Mouse (Mus musculus) stomach, embryonic 16.5 days (tissue): ENCODE measurements around the gene Olfr372. TPM values are rescaled to one million over a fixed set of nuclear protein-coding genes. Genes with fewer than 3 reads are reported as not detected.
"Not testable (repeated sequence)": the region's sequence is repeated elsewhere in the genome, so short reads cannot be mapped to it uniquely, and the experiment has no call there.

Experiments used
- ATAC-seq: fragments of 200-750 bp; cut with Nextera tagmentation; 2 replicates; pipeline ENCODE4 v1.8.0; 2017; ENCODE audit warnings: moderate number of reproducible peaks, moderate TSS enrichment; ENCODE audit not compliant: insufficient read depth, low FRiP score
- H3K27ac ChIP-seq: fragments of 300-500 bp; sonication (generic); 2 replicates; pipeline ENCODE4 v1.5.1; 2014; ENCODE audit warnings: low read length
- H3K27me3 ChIP-seq: fragments of 300-500 bp; sonication (generic); 2 replicates; pipeline ENCODE4 v1.6.1; 2014; ENCODE audit warnings: low read length, control low read depth, mixed read lengths; ENCODE audit not compliant: control insufficient read depth, insufficient read depth
- H3K36me3 ChIP-seq: fragments of 300-500 bp; sonication (generic); 2 replicates; pipeline ENCODE4 v1.6.1; 2014; ENCODE audit warnings: low read length; ENCODE audit not compliant: control insufficient read depth, insufficient read depth
- H3K4me1 ChIP-seq: fragments of 300-500 bp; sonication (generic); 2 replicates; pipeline ENCODE4 v1.6.1; 2014; ENCODE audit warnings: low read length, control low read depth, mixed read lengths; ENCODE audit not compliant: control insufficient read depth, insufficient read depth
- H3K4me2 ChIP-seq: fragments of 300-500 bp; sonication (generic); 2 replicates; pipeline ENCODE4 v1.6.1; 2014; ENCODE audit warnings: low read depth, low read length, mixed read lengths
- H3K4me3 ChIP-seq: fragments of 300-500 bp; sonication (generic); replicated peaks from 2 replicates; pipeline ENCODE4 v1.5.1; 2014; ENCODE audit warnings: mild to moderate bottlenecking, low read length
- H3K9ac ChIP-seq: fragments of 300-500 bp; sonication (generic); 2 replicates; pipeline ENCODE4 v1.6.1; 2014; ENCODE audit warnings: low read length
- H3K9me3 ChIP-seq: fragments of 300-500 bp; sonication (generic); replicated peaks from 2 replicates; pipeline ENCODE4 v1.6.1; 2016; ENCODE audit warnings: low read length, control low read depth; ENCODE audit not compliant: control insufficient read depth
- WGBS: fragments of 180-500 bp; shearing (Covaris S2); extraction: QIAGEN DNeasy Blood & Tissue Kit; methylation state at CpG from one replicate; pipeline ENCODE4 v1.1.7; 2014; 5-methylcytosine and 5-hydroxymethylcytosine counted together
- polyA plus RNA-seq: library from polyadenylated mRNA; unstranded; fragments of >200 nt; fragmentation: Nextera tagmentation; extraction: Ambion mirVana; gene quantifications from 2 replicates; pipeline ENCODE4 v1.2.1, GENCODE M21; 2015

The Olfr372 gene
- polyA plus RNA-seq = not detected in 2 replicates

DNA sequence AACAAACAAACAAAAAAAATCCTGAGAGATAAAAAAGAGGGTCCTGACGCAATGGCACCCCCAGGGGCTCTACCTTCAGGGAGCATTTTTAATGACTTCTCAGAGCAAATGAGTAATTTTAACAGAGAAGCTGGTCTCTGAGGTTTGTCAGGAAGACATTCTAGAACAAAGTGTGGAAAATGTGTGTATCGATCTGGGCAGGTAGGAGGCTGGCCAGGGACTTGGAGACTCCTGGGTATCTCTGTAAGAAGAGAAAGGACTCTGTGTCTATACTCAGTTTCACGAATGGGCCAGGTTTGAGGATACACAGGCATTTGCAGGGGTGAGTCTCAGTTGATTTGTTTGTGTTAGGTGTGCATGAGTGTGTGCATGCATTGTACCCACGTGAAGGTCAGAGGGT is at the start of gene Olfr372:
Olfr372 (plus strand) TSS at position 301 of the 400 bp plus-strand sequence.
- WGBS = 69% methylated on average over 4 of the region's 4 CpGs
- H3K27me3 ChIP-seq, H3K4me3 ChIP-seq, H3K27ac ChIP-seq, H3K9ac ChIP-seq, H3K9me3 ChIP-seq, H3K4me2 ChIP-seq, H3K4me1 ChIP-seq, ATAC-seq, H3K36me3 ChIP-seq: not testable (repeated sequence)

DNA sequence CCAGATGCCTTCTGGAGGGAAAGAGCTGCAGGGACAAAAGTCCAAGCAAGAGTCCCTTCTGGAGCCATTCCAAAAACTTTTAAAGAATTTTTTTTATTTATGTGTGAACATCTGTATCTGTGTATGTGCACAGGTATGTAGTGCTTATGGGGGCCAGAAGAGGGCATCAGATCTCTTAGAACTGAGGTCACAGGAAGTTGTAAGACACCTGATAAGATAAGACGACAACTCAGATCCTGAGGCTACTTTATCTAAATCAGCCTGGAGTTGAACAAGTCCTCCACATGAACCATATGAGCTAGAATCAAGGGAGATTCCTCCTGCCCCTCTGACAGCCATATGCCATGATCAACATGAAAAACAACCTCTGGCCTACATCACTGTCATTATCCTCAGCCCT is 41.6 kb upstream of the Olfr372 start:
- H3K9ac ChIP-seq = no peak overlapping the region
- H3K36me3 ChIP-seq = no peaks in the 10 kb centered on the region
- ATAC-seq = no peak
- H3K4me2 ChIP-seq = no peak overlapping the region
- no peaks in the 10 kb centered on the region for H3K27me3 ChIP-seq
- H3K4me1 ChIP-seq = no peaks in the 10 kb centered on the region
- no peak overlapping the region for H3K4me3 ChIP-seq
- 73% methylated on average over 1 of the region's 1 CpGs for WGBS
- H3K9me3 ChIP-seq = no peaks in the 10 kb centered on the region
- no peak overlapping the region for H3K27ac ChIP-seq

DNA sequence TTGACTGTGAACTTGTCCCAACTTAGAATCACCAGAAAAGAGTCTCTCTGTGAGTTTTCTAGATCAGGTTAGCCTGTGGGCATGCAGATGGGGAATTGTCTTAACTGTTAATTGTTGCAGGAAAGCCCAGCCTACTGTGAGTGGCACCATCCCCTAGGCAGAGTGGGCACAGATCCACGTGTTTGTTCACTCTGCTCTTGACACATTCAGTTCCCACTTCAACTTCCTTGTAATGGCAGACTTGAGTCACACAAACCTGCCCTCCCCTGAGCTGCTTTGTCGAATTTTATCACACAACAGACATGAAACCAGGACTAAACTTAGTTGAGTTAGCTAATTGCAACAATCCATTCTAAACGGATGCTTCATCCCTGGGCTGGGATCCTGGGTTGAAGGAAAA is 40.8 kb upstream of the Olfr372 start:
- Histone ChIP-seq H3K4me3 (no peak overlapping the region), H3K27me3 (no peaks in the 10 kb centered on the region), H3K4me2 (no peak overlapping the region), H3K36me3 (no peaks in the 10 kb centered on the region), H3K9me3 (no peaks in the 10 kb centered on the region), H3K9ac (no peak overlapping the region), H3K27ac (no peak overlapping the region), H3K4me1 (no peaks in the 10 kb centered on the region)
- WGBS = 56% methylated on average over 3 of the region's 3 CpGs
- no peak for ATAC-seq

DNA sequence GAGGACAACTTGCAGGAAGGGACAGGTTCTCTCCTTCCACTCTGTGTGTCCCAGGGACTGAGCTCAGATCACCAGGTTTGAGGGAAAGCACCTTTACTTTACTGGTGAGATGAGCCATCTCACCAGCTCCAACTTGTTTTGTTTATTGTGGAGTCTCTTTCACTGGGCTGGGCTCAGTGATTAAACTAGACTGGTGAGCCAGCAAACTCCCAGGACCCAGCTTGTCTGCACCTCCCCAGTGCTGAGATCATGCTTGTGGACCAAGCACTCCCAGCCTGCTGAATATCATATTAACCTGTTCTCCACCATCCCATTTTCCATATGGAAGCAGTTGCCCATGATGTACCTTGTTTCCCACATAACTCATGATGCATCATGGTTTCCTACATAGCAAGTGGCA is 38.1 kb upstream of the Olfr372 start:
- H3K27ac ChIP-seq = no peak overlapping the region
- ATAC-seq = no peak
- no peak overlapping the region for H3K4me2 ChIP-seq
- no peaks in the 10 kb centered on the region for H3K4me1 ChIP-seq
- no peaks in the 10 kb centered on the region for H3K9me3 ChIP-seq
- H3K27me3 ChIP-seq = no peaks in the 10 kb centered on the region
- no peak overlapping the region for H3K4me3 ChIP-seq
- no peak overlapping the region for H3K9ac ChIP-seq
- H3K36me3 ChIP-seq = no peaks in the 10 kb centered on the region

DNA sequence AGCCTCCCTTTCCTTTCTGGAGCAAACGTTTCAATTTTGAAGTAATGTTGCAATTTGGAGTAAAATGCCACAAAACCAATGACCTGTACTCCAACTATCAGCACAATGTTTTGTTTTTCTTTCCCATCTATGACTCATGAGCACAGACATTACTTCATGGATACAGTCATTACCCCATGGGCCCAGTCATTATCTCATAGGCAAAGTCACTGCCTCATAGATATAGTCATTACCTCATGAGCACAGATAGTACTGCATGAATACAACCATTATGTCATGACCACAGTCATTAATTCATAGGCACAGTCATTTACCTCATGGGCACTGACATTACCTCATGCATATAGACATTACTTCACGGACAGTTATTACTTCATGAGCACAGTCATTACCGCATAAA is 35.1 kb upstream of the Olfr372 start:
- no peak for ATAC-seq
- WGBS = 71% methylated on average over 3 of the region's 3 CpGs
- no peaks in the 10 kb centered on the region for H3K9me3 ChIP-seq
- no peak overlapping the region for H3K9ac ChIP-seq
- H3K36me3 ChIP-seq = no peaks in the 10 kb centered on the region
- no peak overlapping the region for H3K4me3 ChIP-seq
- no peaks in the 10 kb centered on the region for H3K27me3 ChIP-seq
- no peak overlapping the region for H3K4me2 ChIP-seq
- H3K27ac ChIP-seq = no peak overlapping the region
- H3K4me1 ChIP-seq = no peaks in the 10 kb centered on the region

DNA sequence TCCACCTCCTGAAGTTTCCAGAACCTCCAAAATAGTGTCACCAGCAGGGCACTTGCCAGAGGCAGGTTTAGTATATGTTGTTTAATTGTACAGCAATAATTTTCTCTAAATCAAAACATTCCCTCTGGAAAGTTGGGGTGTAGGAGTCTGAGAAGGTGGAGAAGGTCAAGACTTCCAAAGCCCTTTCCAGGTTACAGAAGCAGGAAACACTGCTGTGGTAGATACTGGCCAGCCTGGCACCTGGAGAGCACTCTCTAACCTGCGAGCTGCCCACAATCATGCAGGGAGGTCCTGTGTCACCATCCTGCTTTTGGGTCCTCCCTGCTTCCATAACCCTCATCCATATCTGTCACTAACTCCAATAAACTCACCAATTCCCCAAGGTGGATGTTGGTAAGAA is 34.3 kb upstream of the Olfr372 start:
- H3K27ac ChIP-seq = no peak overlapping the region
- no peaks in the 10 kb centered on the region for H3K4me1 ChIP-seq
- no peak overlapping the region for H3K4me2 ChIP-seq
- H3K9me3 ChIP-seq = no peaks in the 10 kb centered on the region
- no peak overlapping the region for H3K4me3 ChIP-seq
- ATAC-seq = no peak
- no peaks in the 10 kb centered on the region for H3K27me3 ChIP-seq
- no peak overlapping the region for H3K9ac ChIP-seq
- no peaks in the 10 kb centered on the region for H3K36me3 ChIP-seq
- 90% methylated on average over 1 of the region's 1 CpGs for WGBS

DNA sequence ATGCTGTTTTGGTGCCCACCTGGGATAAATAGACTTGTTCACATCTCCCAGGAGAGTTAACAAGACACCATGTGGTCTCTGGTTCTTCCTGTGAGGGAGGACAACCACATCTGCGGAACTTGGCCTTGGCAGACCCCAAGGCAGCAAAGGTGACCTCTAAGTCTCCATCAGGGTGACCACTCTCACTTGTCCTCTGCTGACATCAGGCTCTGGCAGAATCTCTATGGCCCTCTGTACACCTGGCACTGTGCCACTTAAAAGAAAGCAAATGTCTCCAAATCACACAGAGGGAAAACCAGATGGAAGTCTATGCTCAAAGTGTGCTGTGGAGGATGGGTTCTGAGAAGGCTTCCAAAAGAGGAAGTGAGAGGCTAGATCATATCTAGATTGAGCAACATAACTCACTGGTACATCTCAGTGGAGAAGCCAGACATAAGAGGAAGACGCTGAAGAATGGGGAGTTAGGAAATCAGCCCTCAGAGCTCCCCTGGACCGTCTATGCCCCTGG is 32.8 kb upstream of the Olfr372 start:
- Histone ChIP-seq H3K27me3 (no peaks in the 10 kb centered on the region), H3K9me3 (no peaks in the 10 kb centered on the region), H3K27ac (no peak overlapping the region), H3K9ac (no peak overlapping the region), H3K4me2 (no peak overlapping the region), H3K4me3 (no peak overlapping the region), H3K36me3 (no peaks in the 10 kb centered on the region), H3K4me1 (no peaks in the 10 kb centered on the region)
- 65% methylated on average over 3 of the region's 3 CpGs for WGBS
- ATAC-seq = no peak

DNA sequence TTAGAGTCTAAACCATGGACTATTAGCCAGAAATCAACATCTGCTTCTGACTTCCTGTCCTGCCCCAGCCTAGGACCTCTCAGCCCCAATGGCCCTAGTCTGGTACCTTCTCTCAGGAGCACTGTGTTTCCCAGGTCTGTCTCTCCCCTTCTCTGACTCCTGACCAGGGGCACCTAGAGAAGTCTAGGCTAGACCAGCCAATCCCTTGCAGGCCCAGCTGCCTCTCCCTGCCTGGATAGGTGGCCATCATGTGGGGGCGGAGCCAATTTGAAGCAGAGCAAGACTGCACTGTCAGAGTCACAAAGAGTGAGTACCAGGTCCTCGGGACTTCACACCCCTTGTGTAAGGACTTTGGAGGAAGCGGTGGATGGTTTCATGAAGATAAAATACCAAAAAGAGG is 31.5 kb upstream of the Olfr372 start, which contains the start of gene Cyp4f18:
Cyp4f18 (minus strand) TSS at position 154 of the 400 bp plus-strand sequence.
- H3K4me2 ChIP-seq = no peak within 1 kb of the TSS
- 66% methylated on average over 3 of the region's 3 CpGs for WGBS
- H3K27ac ChIP-seq = peak within 1 kb of the TSS; percentile 4; the same call in 1 of the 2 replicates
- H3K9ac ChIP-seq = no peak within 1 kb of the TSS
- H3K4me3 ChIP-seq = no peak within 1 kb of the TSS
- H3K4me1 ChIP-seq = no peaks in the 10 kb centered on the region
- no peaks in the 10 kb centered on the region for H3K27me3 ChIP-seq
- no peaks in the 10 kb centered on the region for H3K36me3 ChIP-seq
- ATAC-seq = no peak
- no peaks in the 10 kb centered on the region for H3K9me3 ChIP-seq

DNA sequence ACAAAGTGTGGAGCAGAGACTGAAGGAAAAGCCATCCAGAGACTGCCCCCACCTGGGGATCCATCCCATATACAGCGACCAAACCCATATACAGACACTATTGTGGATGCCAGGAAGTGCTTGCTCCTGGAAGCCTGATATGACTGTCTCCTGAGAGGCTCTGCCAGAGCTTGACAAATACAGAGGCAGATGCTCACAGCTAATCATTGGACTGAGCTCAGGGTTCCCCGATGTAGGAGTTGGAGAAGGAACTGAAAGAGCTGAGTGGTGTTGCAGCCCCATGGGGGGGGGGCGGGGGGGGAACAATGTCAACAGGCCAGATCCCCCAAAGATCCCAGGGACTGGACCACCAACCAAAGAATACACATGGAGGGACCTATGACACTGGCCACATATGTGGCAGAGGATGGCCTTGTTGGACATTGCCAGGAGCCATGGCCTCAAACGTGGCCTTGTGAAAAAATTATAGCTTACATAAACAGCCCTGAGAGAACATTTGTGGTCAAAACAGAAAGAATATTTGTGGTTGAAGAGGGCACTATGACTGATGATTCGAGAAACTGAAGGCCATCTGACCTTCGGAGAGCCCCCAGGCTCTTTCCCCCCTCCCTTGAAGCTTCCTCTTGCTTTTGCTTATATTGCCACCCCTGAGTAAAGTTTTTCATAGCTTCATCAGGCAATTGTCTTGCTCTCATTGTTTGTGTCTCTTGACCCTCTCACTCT is 27.4 kb upstream of the Olfr372 start:
- H3K9me3 ChIP-seq, ATAC-seq, H3K4me2 ChIP-seq, H3K27ac ChIP-seq, H3K4me1 ChIP-seq, H3K27me3 ChIP-seq, H3K4me3 ChIP-seq, H3K36me3 ChIP-seq, H3K9ac ChIP-seq: not testable (repeated sequence)
- WGBS = 58% methylated on average over 6 of the region's 6 CpGs
